In the genomic region with DNA sequence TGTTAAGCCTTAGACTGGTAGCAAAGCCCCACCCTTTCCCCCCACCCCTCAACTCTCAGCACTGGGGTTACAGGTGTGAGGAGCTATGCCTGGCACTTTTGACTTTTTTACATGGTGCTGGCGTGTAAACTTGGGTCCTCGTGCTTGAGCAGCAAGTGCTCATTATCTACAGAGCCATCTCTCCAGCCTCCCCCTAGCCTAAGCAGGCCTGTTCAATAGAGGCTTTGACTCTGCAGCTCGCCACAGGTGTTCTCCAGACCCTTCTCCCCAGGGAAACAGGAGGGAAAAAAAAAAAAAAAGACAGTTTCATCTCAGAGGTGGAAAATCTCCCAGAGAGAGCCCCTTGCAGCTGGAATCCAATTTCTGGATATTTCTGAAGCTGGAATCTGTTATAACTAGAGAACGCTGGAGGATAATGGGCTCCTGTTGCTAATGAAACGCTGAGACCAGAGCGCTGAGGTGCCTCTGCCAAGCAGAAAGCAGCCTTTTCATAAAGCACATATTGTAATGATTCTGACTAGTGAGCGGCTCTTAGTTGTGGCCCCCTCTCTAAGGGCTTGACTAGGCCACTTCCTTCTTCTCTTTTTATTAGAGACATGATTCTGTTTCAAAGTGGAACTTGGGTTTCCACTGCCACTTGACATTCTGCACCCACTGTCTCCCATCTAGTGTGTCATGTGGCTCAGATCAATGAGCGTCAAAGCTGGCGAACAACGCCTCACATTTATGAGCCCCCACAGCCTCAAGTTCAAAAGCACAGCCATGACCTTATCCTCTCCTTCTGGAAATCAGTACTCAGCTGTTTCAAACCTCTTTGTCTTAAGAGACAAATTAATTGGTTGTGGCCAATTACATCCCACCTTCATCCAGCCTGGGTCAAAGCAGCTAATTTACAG, we compare ENCODE assay signal across 25 mouse cellular contexts. TPM values are rescaled to one million over a fixed set of nuclear protein-coding genes. Genes with fewer than 3 reads are reported as not detected.
DNase-seq lines count a peak whose midpoint lies in the region; ATAC-seq lines count a peak whose summit lies in the region.
"Had no signal": no experiment of that assay in that cellular context is flagged by ENCODE, and none has a peak within 500 bp of the region (broad histone marks: within the 10 kb centered on the region; RNA-seq: fewer than 3 reads in every experiment).

No protein-coding gene starts in this region.

- 32% methylated on average over 10 of the region's 10 CpGs for WGBS in forebrain, embryonic 14.5 days
- 54% methylated on average over 10 of the region's 10 CpGs for WGBS in forebrain, embryonic 11.5 days
- WGBS in embryonic facial prominence, embryonic 11.5 days, result 36% methylated on average over 10 of the region's 10 CpGs
- WGBS in limb, embryonic 10.5 days, result 49% methylated on average over 10 of the region's 10 CpGs

- no peak overlapping the region for H3K4me2 ChIP-seq in forebrain, embryonic 14.5 days (ENCODE audit: low read length)
- no peak overlapping the region for H3K4me2 ChIP-seq in forebrain, embryonic 11.5 days (ENCODE audit: low read depth, low read length, severe bottlenecking)
- H3K4me2 ChIP-seq in embryonic facial prominence, embryonic 11.5 days (ENCODE audit: low read depth, low read length), result no peak overlapping the region
- H3K4me2 ChIP-seq: heart, embryonic 13.5 days; hindbrain, embryonic 14.5 days; liver, embryonic 11.5 days had no signal

- no peak overlapping the region for H3K27ac ChIP-seq in forebrain, embryonic 14.5 days (ENCODE audit: low read depth, low read length)
- no peak overlapping the region for H3K27ac ChIP-seq in forebrain, embryonic 11.5 days (ENCODE audit: low read depth, low read length)
- no peak overlapping the region for H3K27ac ChIP-seq in embryonic facial prominence, embryonic 11.5 days (replicated peaks; ENCODE audit: low read depth, low read length)
- peak overlapping the region; percentile 72 for H3K27ac ChIP-seq in limb, embryonic 10.5 days
- H3K27ac ChIP-seq: heart, embryonic 13.5 days; hindbrain, embryonic 14.5 days had no signal

- H3K9me3 ChIP-seq in forebrain, embryonic 14.5 days (replicated peaks; ENCODE audit: control insufficient read depth, low read length), result no peaks in the 10 kb centered on the region
- no peaks in the 10 kb centered on the region for H3K9me3 ChIP-seq in forebrain, embryonic 11.5 days (ENCODE audit: control insufficient read depth, low read length)
- no peaks in the 10 kb centered on the region for H3K9me3 ChIP-seq in embryonic facial prominence, embryonic 11.5 days (replicated peaks; ENCODE audit: control insufficient read depth, low read length)
- no peaks in the 10 kb centered on the region for H3K9me3 ChIP-seq in limb, embryonic 10.5 days (replicated peaks)
- H3K9me3 ChIP-seq: heart, embryonic 13.5 days had no signal

- H3K4me3 ChIP-seq in forebrain, embryonic 14.5 days (ENCODE audit: low read depth, low read length), result no peak overlapping the region
- H3K4me3 ChIP-seq in forebrain, embryonic 11.5 days (ENCODE audit: low read depth, low read length), result no peak overlapping the region
- no peak overlapping the region for H3K4me3 ChIP-seq in embryonic facial prominence, embryonic 11.5 days (ENCODE audit: low read depth, low read length)
- no peak overlapping the region for H3K4me3 ChIP-seq in limb, embryonic 10.5 days
- H3K4me3 ChIP-seq: erythroblast, embryonic 14.5 days; heart, embryonic 13.5 days had no signal

- peak; percentile 29 for DNase-seq in forebrain, embryonic 14.5 days (ENCODE audit: low spot score)
- no peak for DNase-seq in forebrain, embryonic 11.5 days (ENCODE audit: low spot score)
- peak; percentile 20 for DNase-seq in brain, adult 2 months (ENCODE audit: low read depth, low spot score)
- peak; percentile 66 for DNase-seq in embryonic facial prominence, embryonic 11.5 days (ENCODE audit: low spot score)
- DNase-seq in limb, embryonic 10.5 days (ENCODE audit: low spot score), result peak; percentile 38
- DNase-seq in ovary, adult 18-20 months (ENCODE audit: low spot score), result no peak
- DNase-seq in spleen, postnatal 36 days (ENCODE audit: low spot score in 2 of 2), result no peak
- DNase-seq in thymus, postnatal 4 days, result no peak
- DNase-seq: adrenal gland, postnatal 25 days; B cell, adult 2 months; cerebellum, adult 18-20 months; cerebellum, postnatal 36 days; gastrocnemius, postnatal 14 days; heart, adult 18-20 months; lung, adult 18-20 months; lung, postnatal 36 days; retina, postnatal 1 day; right cerebral cortex, postnatal 4 days; thymus, postnatal 25 days had no signal

- no peak for ATAC-seq in forebrain, embryonic 14.5 days
- ATAC-seq in forebrain, embryonic 11.5 days (replicated peaks; ENCODE audit: low FRiP score), result no peak
- ATAC-seq in embryonic facial prominence, embryonic 11.5 days (replicated peaks; ENCODE audit: insufficient number of reproducible peaks, low FRiP score, low TSS enrichment, low read depth), result peak; percentile 59
- ATAC-seq: intestine, embryonic 16.5 days had no signal

- H3K4me1 ChIP-seq in forebrain, embryonic 14.5 days (ENCODE audit: control insufficient read depth, insufficient read depth, low read length), result no peaks in the 10 kb centered on the region; the same call in 1 of the 2 replicates
- H3K4me1 ChIP-seq in forebrain, embryonic 11.5 days (replicated peaks; ENCODE audit: control insufficient read depth, insufficient read depth, low read length), result no peaks in the 10 kb centered on the region
- H3K4me1 ChIP-seq in embryonic facial prominence, embryonic 11.5 days (ENCODE audit: control insufficient read depth, insufficient read depth, low read length), result no peaks in the 10 kb centered on the region
- peaks cover 21% of the 10 kb centered on the region for H3K4me1 ChIP-seq in limb, embryonic 10.5 days
- H3K4me1 ChIP-seq: heart, embryonic 13.5 days had no signal

- H3K27me3 ChIP-seq in forebrain, embryonic 14.5 days (replicated peaks; ENCODE audit: control insufficient read depth, insufficient read depth, low read length), result no peaks in the 10 kb centered on the region
- H3K27me3 ChIP-seq in forebrain, embryonic 11.5 days (ENCODE audit: control insufficient read depth, insufficient read depth, low read length), result no peaks in the 10 kb centered on the region
- no peaks in the 10 kb centered on the region for H3K27me3 ChIP-seq in embryonic facial prominence, embryonic 11.5 days (ENCODE audit: control insufficient read depth, insufficient read depth, low read length)
- H3K27me3 ChIP-seq in limb, embryonic 10.5 days (ENCODE audit: low read depth, poor library complexity, severe bottlenecking), result no peaks in the 10 kb centered on the region

- H3K9ac ChIP-seq in forebrain, embryonic 14.5 days (ENCODE audit: low read length), result no peak overlapping the region
- no peak overlapping the region for H3K9ac ChIP-seq in forebrain, embryonic 11.5 days (ENCODE audit: low read length)
- no peak overlapping the region for H3K9ac ChIP-seq in embryonic facial prominence, embryonic 11.5 days (replicated peaks; ENCODE audit: low read length)
- H3K9ac ChIP-seq: heart, embryonic 13.5 days; hindbrain, embryonic 14.5 days had no signal

- H3K36me3 ChIP-seq in forebrain, embryonic 14.5 days (ENCODE audit: control insufficient read depth, insufficient read depth, low read length), result no peaks in the 10 kb centered on the region
- H3K36me3 ChIP-seq in forebrain, embryonic 11.5 days (ENCODE audit: control insufficient read depth, insufficient read depth, low read length), result no peaks in the 10 kb centered on the region
- no peaks in the 10 kb centered on the region for H3K36me3 ChIP-seq in embryonic facial prominence, embryonic 11.5 days (replicated peaks; ENCODE audit: control insufficient read depth, insufficient read depth, low read depth, low read length)
- no peaks in the 10 kb centered on the region for H3K36me3 ChIP-seq in limb, embryonic 10.5 days
- H3K36me3 ChIP-seq: heart, embryonic 13.5 days had no signal

RNA-seq across cellular contexts. Expression of gene Mettl9, which starts 22.2 kb away (rescaled TPM):
- 235 and 236 TPM in 2 replicates for polyA plus RNA-seq in forebrain, embryonic 14.5 days (2014; fragmentation: Nextera tagmentation; extraction: Ambion mirVana)
- 252 and 261 TPM in 2 replicates for polyA plus RNA-seq in forebrain, embryonic 11.5 days (2014; fragmentation: Nextera tagmentation; extraction: Ambion mirVana)
- polyA plus RNA-seq in embryonic facial prominence, embryonic 11.5 days (2014; fragmentation: Nextera tagmentation; extraction: Ambion mirVana), result 272 and 293 TPM in 2 replicates
- polyA plus RNA-seq in limb, embryonic 10.5 days (2016; fragmentation: Nextera tagmentation; extraction: Ambion mirVana), result 205 and 223 TPM in 2 replicates

RNA-seq across cellular contexts. Expression of gene Mfsd13b, which starts 29.7 kb away (rescaled TPM):
- polyA plus RNA-seq in forebrain, embryonic 14.5 days (2014; fragmentation: Nextera tagmentation; extraction: Ambion mirVana), result 0.10 and 0.57 TPM in 2 replicates
- polyA plus RNA-seq in forebrain, embryonic 11.5 days (2014; fragmentation: Nextera tagmentation; extraction: Ambion mirVana), result 0.23 and 0.48 TPM in 2 replicates
- polyA plus RNA-seq in embryonic facial prominence, embryonic 11.5 days (2014; fragmentation: Nextera tagmentation; extraction: Ambion mirVana), result not detected in 2 replicates
- polyA plus RNA-seq in limb, embryonic 10.5 days (2016; fragmentation: Nextera tagmentation; extraction: Ambion mirVana), result 0.13 and 0.20 TPM in 2 replicates
- polyA plus RNA-seq: erythroblast, embryonic 14.5 days; kidney, embryonic 14.5 days had no signal

RNA-seq across cellular contexts. Expression of gene Cdr2, which starts 29.9 kb away (rescaled TPM):
- 11.3 and 11.9 TPM in 2 replicates for polyA plus RNA-seq in forebrain, embryonic 14.5 days (2014; fragmentation: Nextera tagmentation; extraction: Ambion mirVana)
- 15.6 and 16.3 TPM in 2 replicates for polyA plus RNA-seq in forebrain, embryonic 11.5 days (2014; fragmentation: Nextera tagmentation; extraction: Ambion mirVana)
- polyA plus RNA-seq in embryonic facial prominence, embryonic 11.5 days (2014; fragmentation: Nextera tagmentation; extraction: Ambion mirVana), result 12.7 and 14.7 TPM in 2 replicates
- polyA plus RNA-seq in limb, embryonic 10.5 days (2016; fragmentation: Nextera tagmentation; extraction: Ambion mirVana), result 11.5 and 12.8 TPM in 2 replicates

Comparison
In these comparisons a context has a peak if more than half of its experiments do, and no peak if none do; other contexts are left out.
1. DNase-seq: peak in forebrain, embryonic 14.5 days (single experiment), brain, adult 2 months (single experiment), embryonic facial prominence, embryonic 11.5 days (single experiment) and limb, embryonic 10.5 days (single experiment); none in forebrain, embryonic 11.5 days (single experiment), ovary, adult 18-20 months (single experiment), spleen, postnatal 36 days (0 of 2) and thymus, postnatal 4 days (single experiment).